Comparison of ENCODE assay signal across 14 mouse cellular contexts in genomic region chr10:16524101-16524500, GRCm38 (mm10).
"Had no signal": no experiment of that assay in that cellular context is flagged by ENCODE, and none has a peak within 500 bp of the region (broad histone marks: within the 10 kb centered on the region; RNA-seq: fewer than 3 reads in every experiment).

No protein-coding gene starts in this region.

- H3K4me3 ChIP-seq: kidney, embryonic 15.5 days; limb, embryonic 15.5 days; liver, embryonic 12.5 days; megakaryocyte, embryonic 14.5 days; midbrain, embryonic 15.5 days; neural tube, embryonic 13.5 days had no signal

- H3K27me3 ChIP-seq: kidney, embryonic 15.5 days; limb, embryonic 15.5 days; liver, embryonic 12.5 days; megakaryocyte, embryonic 14.5 days; midbrain, embryonic 15.5 days; neural tube, embryonic 13.5 days had no signal

- H3K36me3 ChIP-seq: kidney, embryonic 15.5 days; limb, embryonic 15.5 days; liver, embryonic 12.5 days; midbrain, embryonic 15.5 days; neural tube, embryonic 13.5 days had no signal

- DNase-seq: kidney, adult 18-20 months; kidney, postnatal 14 days; lung, embryonic 14.5 days; lung, postnatal 10 days; lung, postnatal 4 days; retina, postnatal 1 day; right cerebral cortex, postnatal 25 days; thymus, postnatal 4 days had no signal
